Mouse (Mus musculus) midbrain, embryonic 15.5 days (tissue): ENCODE measurements around the gene Gm10260. TPM values are rescaled to one million over a fixed set of nuclear protein-coding genes. Genes with fewer than 3 reads are reported as not detected.

Experiments
- ATAC-seq: fragments of 200-750 bp; cut with Nextera tagmentation; replicated peaks from 2 replicates; pipeline ENCODE4 v1.8.0; 2017; ENCODE audit warnings: moderate TSS enrichment
- H3K27ac ChIP-seq: fragments of 300-500 bp; sonication (generic); 2 replicates; pipeline ENCODE4 v1.5.1; 2015; ENCODE audit warnings: mild to moderate bottlenecking, inconsistent platforms
- H3K27me3 ChIP-seq: fragments of 300-500 bp; sonication (generic); replicated peaks from 2 replicates; pipeline ENCODE4 v1.6.1; 2015; ENCODE audit warnings: inconsistent platforms
- H3K36me3 ChIP-seq: fragments of 300-500 bp; sonication (generic); replicated peaks from 2 replicates; pipeline ENCODE4 v1.6.1; 2015; ENCODE audit warnings: inconsistent platforms
- H3K4me1 ChIP-seq: fragments of 300-500 bp; sonication (generic); 2 replicates; pipeline ENCODE4 v1.6.1; 2015; ENCODE audit warnings: inconsistent platforms
- H3K4me2 ChIP-seq: fragments of 300-500 bp; sonication (generic); 2 replicates; pipeline ENCODE4 v1.6.1; 2015; ENCODE audit warnings: inconsistent platforms, mild to moderate bottlenecking, moderate library complexity
- H3K4me3 ChIP-seq: fragments of 300-500 bp; sonication (generic); 2 replicates; pipeline ENCODE4 v1.5.1; 2015; ENCODE audit warnings: mild to moderate bottlenecking, inconsistent platforms
- H3K9ac ChIP-seq: fragments of 300-500 bp; sonication (generic); 2 replicates; pipeline ENCODE4 v1.6.1; 2015; ENCODE audit warnings: mild to moderate bottlenecking, inconsistent platforms
- H3K9me3 ChIP-seq: fragments of 300-500 bp; sonication (generic); 2 replicates; pipeline ENCODE4 v1.6.1; 2016; ENCODE audit warnings: inconsistent platforms
- WGBS: fragments of 180-500 bp; shearing (Covaris S2); methylation state at CpG from one replicate; pipeline ENCODE4 v1.1.7; 2015; ENCODE audit warnings: mixed read lengths; 5-methylcytosine and 5-hydroxymethylcytosine counted together
- polyA plus RNA-seq: library from polyadenylated mRNA; unstranded; fragments of >200 nt; fragmentation: Nextera tagmentation; extraction: Ambion mirVana; gene quantifications from 2 replicates; pipeline ENCODE4 v1.2.1, GENCODE M21; 2015

The Gm10260 gene
- polyA plus RNA-seq, result 0.96 and 5.1 TPM in 2 replicates

GRCm38 (mm10) chr13:97760532-97760931, at the start of gene Gm10260:
TSS of gene Gm10260 (minus strand) at chr13:97760632.
- Histone ChIP-seq H3K4me2 (no peak within 1 kb of the TSS), H3K4me1 (peaks cover 15% of the 10 kb centered on the region), H3K9ac (no peak within 1 kb of the TSS), H3K4me3 (no peak within 1 kb of the TSS), H3K27ac (no peak within 1 kb of the TSS), H3K36me3 (no peaks in the 10 kb centered on the region), H3K9me3 (no peaks in the 10 kb centered on the region), H3K27me3 (no peaks in the 10 kb centered on the region)
- 97% methylated on average over 11 of the region's 11 CpGs for whole genome bisulfite sequencing
- no peak for ATAC-seq

GRCm38 (mm10) chr13:97809828-97810227, 49.4 kb upstream of the Gm10260 start:
- no peaks in the 10 kb centered on the region for H3K4me1 ChIP-seq
- H3K9me3 ChIP-seq, result no peaks in the 10 kb centered on the region
- no peaks in the 10 kb centered on the region for H3K27me3 ChIP-seq
- no peak overlapping the region for H3K27ac ChIP-seq
- H3K4me2 ChIP-seq, result no peak overlapping the region
- no peaks in the 10 kb centered on the region for H3K36me3 ChIP-seq
- no peak overlapping the region for H3K9ac ChIP-seq
- H3K4me3 ChIP-seq, result no peak overlapping the region
- 96% methylated on average over 4 of the region's 4 CpGs for WGBS
- ATAC-seq, result no peak

DNA sequence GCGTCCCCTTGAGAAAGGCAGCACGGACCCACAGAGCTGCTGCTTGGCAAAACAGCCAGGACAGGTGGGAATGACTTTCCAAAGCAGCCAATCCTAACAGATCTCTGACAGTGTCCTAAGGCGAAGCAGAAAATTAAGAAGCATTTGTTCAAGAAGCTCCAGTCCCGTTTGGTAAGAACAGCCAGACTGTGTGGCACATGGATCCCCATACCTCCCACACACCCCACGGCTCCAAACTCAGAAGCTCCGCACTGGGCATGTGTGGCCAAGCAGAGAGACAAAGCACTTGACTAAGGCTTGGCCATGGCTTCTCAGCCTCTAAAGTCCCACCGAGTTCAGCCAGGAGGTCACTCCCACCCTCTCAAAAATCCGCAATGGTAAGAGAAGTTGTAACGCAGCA, 45.5 kb upstream of the Gm10260 start:
- no peaks in the 10 kb centered on the region for H3K27me3 ChIP-seq
- no peak overlapping the region for H3K4me3 ChIP-seq
- no peak overlapping the region for H3K9ac ChIP-seq
- H3K36me3 ChIP-seq, result no peaks in the 10 kb centered on the region
- no peak for ATAC-seq
- H3K4me1 ChIP-seq, result no peaks in the 10 kb centered on the region
- no peak overlapping the region for H3K4me2 ChIP-seq
- no peaks in the 10 kb centered on the region for H3K9me3 ChIP-seq
- no peak overlapping the region for H3K27ac ChIP-seq
- 89% methylated on average over 9 of the region's 9 CpGs for WGBS

GRCm38 (mm10) chr13:97802386-97802785, 42.0 kb upstream of the Gm10260 start:
- Histone ChIP-seq H3K9me3 (no peaks in the 10 kb centered on the region), H3K9ac (no peak overlapping the region), H3K4me2 (no peak overlapping the region), H3K27ac (no peak overlapping the region), H3K4me3 (no peak overlapping the region), H3K4me1 (peaks cover 21% of the 10 kb centered on the region), H3K36me3 (no peaks in the 10 kb centered on the region), H3K27me3 (no peaks in the 10 kb centered on the region)
- 41% methylated on average over 4 of the region's 4 CpGs for WGBS
- ATAC-seq, result no peak

DNA sequence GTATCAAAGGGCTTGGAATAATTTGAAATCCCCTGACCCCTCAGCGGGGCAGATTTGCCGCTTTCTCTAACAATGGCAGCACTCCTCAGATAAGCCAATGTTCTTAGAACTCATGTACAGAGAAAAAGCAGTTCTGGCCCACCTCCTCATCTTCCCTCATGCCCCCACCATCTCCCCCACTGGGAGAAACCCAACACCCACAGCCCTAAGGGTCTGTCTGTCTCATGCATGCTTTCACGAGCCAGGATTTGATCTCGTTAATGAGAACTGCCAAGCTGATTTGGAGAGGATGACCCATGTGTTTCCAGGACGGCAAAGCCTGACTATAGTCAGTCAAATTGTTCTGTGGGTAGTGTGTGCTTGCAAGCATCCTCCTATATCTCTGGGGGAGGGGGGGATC, 37.0 kb upstream of the Gm10260 start:
- no peak overlapping the region for H3K9ac ChIP-seq
- no peak overlapping the region for H3K4me3 ChIP-seq
- 5% methylated on average over 5 of the region's 5 CpGs for WGBS
- H3K36me3 ChIP-seq, result no peaks in the 10 kb centered on the region
- H3K4me1 ChIP-seq, result peaks cover 27% of the 10 kb centered on the region
- H3K4me2 ChIP-seq, result no peak overlapping the region
- no peaks in the 10 kb centered on the region for H3K9me3 ChIP-seq
- peak overlapping the region; percentile 58; the same call in 1 of the 2 replicates for H3K27ac ChIP-seq
- ATAC-seq, result peak; percentile 46; the same call in 1 of the 2 replicates
- H3K27me3 ChIP-seq, result no peaks in the 10 kb centered on the region

GRCm38 (mm10) chr13:97794780-97795179, 34.3 kb upstream of the Gm10260 start:
- WGBS, result 63% methylated on average over 1 of the region's 1 CpGs

GRCm38 (mm10) chr13:97793932-97794331, 33.5 kb upstream of the Gm10260 start:
- Histone ChIP-seq H3K9ac (no peak overlapping the region), H3K27me3 (no peaks in the 10 kb centered on the region), H3K36me3 (no peaks in the 10 kb centered on the region), H3K27ac (no peak overlapping the region), H3K4me1 (peaks cover 19% of the 10 kb centered on the region), H3K9me3 (no peaks in the 10 kb centered on the region), H3K4me2 (no peak overlapping the region), H3K4me3 (no peak overlapping the region)
- ATAC-seq, result no peak
- WGBS, result 39% methylated on average over 1 of the region's 1 CpGs

More at GRCm38 (mm10) chr13:97794780-97795179, 34.3 kb upstream of the Gm10260 start:
- no peak for ATAC-seq
- H3K27me3 ChIP-seq, result no peaks in the 10 kb centered on the region
- H3K27ac ChIP-seq, result no peak overlapping the region
- H3K4me3 ChIP-seq, result no peak overlapping the region
- H3K4me1 ChIP-seq, result peaks cover 22% of the 10 kb centered on the region
- H3K9ac ChIP-seq, result no peak overlapping the region
- H3K4me2 ChIP-seq, result no peak overlapping the region
- no peaks in the 10 kb centered on the region for H3K9me3 ChIP-seq
- no peaks in the 10 kb centered on the region for H3K36me3 ChIP-seq

GRCm38 (mm10) chr13:97791664-97792063, 31.2 kb upstream of the Gm10260 start:
- no peaks in the 10 kb centered on the region for H3K27me3 ChIP-seq
- peaks cover 1% of the 10 kb centered on the region; the same call in 1 of the 2 replicates for H3K4me1 ChIP-seq
- H3K9me3 ChIP-seq, result no peaks in the 10 kb centered on the region
- H3K9ac ChIP-seq, result no peak overlapping the region
- no peak for ATAC-seq
- no peak overlapping the region for H3K4me3 ChIP-seq
- H3K27ac ChIP-seq, result no peak overlapping the region
- WGBS, result 69% methylated on average over 6 of the region's 6 CpGs
- no peaks in the 10 kb centered on the region for H3K36me3 ChIP-seq
- H3K4me2 ChIP-seq, result no peak overlapping the region

- Histone ChIP-seq H3K4me1 (no peaks in the 10 kb centered on the region), H3K9ac (no peak overlapping the region), H3K4me3 (no peak overlapping the region), H3K9me3 (no peaks in the 10 kb centered on the region), H3K36me3 (no peaks in the 10 kb centered on the region), H3K27me3 (no peaks in the 10 kb centered on the region), H3K27ac (no peak overlapping the region), H3K4me2 (no peak overlapping the region)
- ATAC-seq, result no peak
- WGBS, result 90% methylated on average over 12 of the region's 12 CpGs
Observed at GRCm38 (mm10) chr13:97789782-97790450, 29.5 kb upstream of the Gm10260 start.

DNA sequence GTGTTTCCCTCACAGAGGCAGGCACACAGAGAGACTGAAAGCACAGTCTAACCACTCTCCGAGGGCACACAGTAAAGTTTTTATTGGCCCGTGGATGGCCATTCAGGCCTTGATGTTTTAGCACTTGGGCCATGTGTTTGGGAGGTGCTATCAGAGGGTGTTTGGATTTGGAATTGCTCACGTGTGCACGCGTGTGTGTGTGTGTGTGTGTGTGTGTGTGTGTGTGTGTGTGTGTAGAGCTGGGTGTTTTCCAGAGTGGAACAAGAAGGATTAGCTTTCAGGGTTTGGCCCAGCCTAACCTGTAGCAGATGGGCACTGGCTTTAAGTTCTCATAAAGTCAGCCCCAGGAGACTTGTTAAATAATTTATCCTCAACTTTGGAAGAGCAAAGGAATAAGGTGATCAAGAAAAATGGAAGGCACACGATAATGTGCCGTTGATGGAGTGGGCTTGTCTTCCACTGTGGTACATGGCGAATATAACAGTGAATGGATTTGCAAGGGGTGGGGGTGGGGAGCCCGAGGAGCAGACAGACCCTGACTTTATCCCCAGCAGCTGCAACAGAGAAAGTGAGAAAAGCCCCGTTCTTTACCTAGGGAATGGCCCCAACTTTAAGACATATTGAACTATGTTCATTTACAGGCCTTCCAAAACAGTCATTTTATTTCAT, 24.9 kb upstream of the Gm10260 start:
- Histone ChIP-seq H3K9me3 (no peaks in the 10 kb centered on the region), H3K4me1 (no peaks in the 10 kb centered on the region), H3K9ac (no peak overlapping the region), H3K27ac (no peak overlapping the region), H3K4me2 (no peak overlapping the region), H3K36me3 (no peaks in the 10 kb centered on the region), H3K4me3 (no peak overlapping the region), H3K27me3 (no peaks in the 10 kb centered on the region)
- no peak for ATAC-seq
- WGBS, result 63% methylated on average over 10 of the region's 10 CpGs

- WGBS, result 86% methylated on average over 8 of the region's 8 CpGs
- Histone ChIP-seq H3K27ac (no peak overlapping the region), H3K4me2 (no peak overlapping the region), H3K9ac (no peak overlapping the region), H3K27me3 (no peaks in the 10 kb centered on the region), H3K4me3 (no peak overlapping the region), H3K4me1 (no peaks in the 10 kb centered on the region), H3K9me3 (no peaks in the 10 kb centered on the region), H3K36me3 (no peaks in the 10 kb centered on the region)
- no peak for ATAC-seq
Observed at GRCm38 (mm10) chr13:97783423-97784143, 23.2 kb upstream of the Gm10260 start.

- Histone ChIP-seq H3K27me3 (no peaks in the 10 kb centered on the region), H3K27ac (no peak overlapping the region), H3K9ac (no peak overlapping the region), H3K9me3 (no peaks in the 10 kb centered on the region), H3K4me3 (no peak overlapping the region), H3K4me2 (no peak overlapping the region), H3K36me3 (no peaks in the 10 kb centered on the region), H3K4me1 (no peaks in the 10 kb centered on the region)
- 48% methylated on average over 7 of the region's 7 CpGs for WGBS
- ATAC-seq, result no peak
Observed at GRCm38 (mm10) chr13:97782063-97782462, 21.6 kb upstream of the Gm10260 start.
